Comparison of ENCODE assay signal across 8 mouse cellular contexts in genomic region chr5:8366771-8367613, GRCm38 (mm10). TPM values are rescaled to one million over a fixed set of nuclear protein-coding genes. Genes with fewer than 3 reads are reported as not detected.
A peak's percentile ranks its signal among the peaks of the same experiment; 100 is the strongest.
DNase-seq lines count a peak whose midpoint lies in the region; ATAC-seq and TF ChIP-seq lines count a peak whose summit lies in the region.

No protein-coding gene starts in this region.

- WGBS in heart, embryonic 12.5 days = 2% methylated on average over 25 of the region's 25 CpGs
- WGBS in forebrain, embryonic 15.5 days = under 1% methylated on average over 25 of the region's 25 CpGs
- 2% methylated on average over 24 of the region's 25 CpGs for WGBS in midbrain, postnatal 0 days

- H3K27ac ChIP-seq in heart, embryonic 12.5 days (ENCODE audit: poor library complexity, severe bottlenecking) = no peak overlapping the region
- H3K27ac ChIP-seq in forebrain, embryonic 15.5 days (replicated peaks) = peak overlapping the region; percentile 91
- peak overlapping the region; percentile 86 for H3K27ac ChIP-seq in midbrain, postnatal 0 days (ENCODE audit: low read depth, low read length)

- peak overlapping the region; percentile 65 for H3K4me3 ChIP-seq in heart, embryonic 12.5 days
- peak overlapping the region; percentile 91 for H3K4me3 ChIP-seq in forebrain, embryonic 15.5 days
- H3K4me3 ChIP-seq in midbrain, postnatal 0 days (ENCODE audit: low read depth, low read length) = peak overlapping the region; percentile 89

- no peak for TF ChIP-seq CTCF in midbrain, postnatal 0 days (IDR thresholded peaks at IDR 0.05)

- peaks cover 5% of the 10 kb centered on the region for H3K4me1 ChIP-seq in heart, embryonic 12.5 days (replicated peaks)
- peaks cover 19% of the 10 kb centered on the region for H3K4me1 ChIP-seq in forebrain, embryonic 15.5 days
- 0 out of 2 replicates have a peak, but pooled peaks cover 3% of the 10 kb centered on the region for H3K4me1 ChIP-seq in midbrain, postnatal 0 days (ENCODE audit: insufficient read depth, low read length)

- H3K27me3 ChIP-seq in heart, embryonic 12.5 days (replicated peaks) = peaks cover 12% of the 10 kb centered on the region; the same call in 1 of the 2 replicates
- H3K27me3 ChIP-seq in forebrain, embryonic 15.5 days = no peaks in the 10 kb centered on the region
- no peaks in the 10 kb centered on the region for H3K27me3 ChIP-seq in midbrain, postnatal 0 days (ENCODE audit: insufficient read depth, low read length)

- ATAC-seq in heart, embryonic 12.5 days (ENCODE audit: insufficient number of reproducible peaks, low FRiP score) = no peak
- peak; percentile 43 for ATAC-seq in forebrain, embryonic 15.5 days (replicated peaks)
- ATAC-seq in midbrain, postnatal 0 days (ENCODE audit: low FRiP score) = peak; percentile 47

- DNase-seq in heart, postnatal 14 days = no peak
- DNase-seq in cerebellum, adult 11 months = peak; percentile 52
- DNase-seq in layer of hippocampus, postnatal 25 days (ENCODE audit: extremely low spot score in 1 of 2, low spot score in 1 of 2) = peak; percentile 36 to 44
- DNase-seq in midbrain, postnatal 0 days (ENCODE audit: low spot score) = peak; percentile 53
- DNase-seq in adipocyte (ENCODE audit: low spot score) = no peak
- no peak for DNase-seq in spleen, postnatal 14 days (ENCODE audit: low spot score in 2 of 2)

- no peaks in the 10 kb centered on the region for H3K9me3 ChIP-seq in heart, embryonic 12.5 days (replicated peaks)
- H3K9me3 ChIP-seq in forebrain, embryonic 15.5 days = no peaks in the 10 kb centered on the region
- no peaks in the 10 kb centered on the region for H3K9me3 ChIP-seq in midbrain, postnatal 0 days (ENCODE audit: low read length)

- intact Hi-C loops in heart, postnatal 14 days (cut with DNase I) = loop anchor here (5.0 kb wide), 1 partner anchor 205 kb away; no protein-coding TSS in a partner anchor

- H3K36me3 ChIP-seq in heart, embryonic 12.5 days = no peaks in the 10 kb centered on the region
- H3K36me3 ChIP-seq in forebrain, embryonic 15.5 days = no peaks in the 10 kb centered on the region
- no peaks in the 10 kb centered on the region for H3K36me3 ChIP-seq in midbrain, postnatal 0 days (ENCODE audit: insufficient read depth, low read length)

- H3K9ac ChIP-seq in heart, embryonic 12.5 days = peak overlapping the region; percentile 44; the same call in 1 of the 2 replicates
- H3K9ac ChIP-seq in forebrain, embryonic 15.5 days (replicated peaks) = peak overlapping the region; percentile 92
- peak overlapping the region; percentile 94 for H3K9ac ChIP-seq in midbrain, postnatal 0 days (replicated peaks; ENCODE audit: low read length, poor library complexity, severe bottlenecking)

- H3K4me2 ChIP-seq in heart, embryonic 12.5 days = peak overlapping the region; percentile 85
- peak overlapping the region; percentile 74 for H3K4me2 ChIP-seq in forebrain, embryonic 15.5 days (replicated peaks)
- peak overlapping the region; percentile 73 for H3K4me2 ChIP-seq in midbrain, postnatal 0 days (ENCODE audit: low read depth, low read length, poor library complexity, severe bottlenecking)

RNA-seq across cellular contexts. Expression of gene Adam22, which starts 1.0 kb away (rescaled TPM):
- polyA plus RNA-seq in heart, embryonic 12.5 days (2016; fragmentation: Nextera tagmentation; extraction: Ambion mirVana) = 8.1 and 8.8 TPM in 2 replicates
- total RNA-seq in heart, postnatal 14 days (2021) = 1 to 10 TPM; 4.2 to 4.5 TPM
- polyA plus RNA-seq in forebrain, embryonic 15.5 days (2015; fragmentation: Nextera tagmentation; extraction: Ambion mirVana) = 38.0 and 41.4 TPM in 2 replicates
- total RNA-seq in layer of hippocampus, postnatal 25 days (2021) = 100 to 1,000 TPM; 153 to 154 TPM
- total RNA-seq in midbrain, postnatal 0 days (2014; rRNA removed) = 92.2 and 92.6 TPM in 2 replicates
- polyA plus RNA-seq in midbrain, postnatal 0 days (2015; fragmentation: Nextera tagmentation; extraction: Ambion mirVana) = 41.6 and 47.9 TPM in 2 replicates

RNA-seq across cellular contexts. Expression of gene Dbf4, which starts 55.5 kb away (rescaled TPM):
- polyA plus RNA-seq in heart, embryonic 12.5 days (2016; fragmentation: Nextera tagmentation; extraction: Ambion mirVana) = 36.7 and 39.2 TPM in 2 replicates
- 1 to 10 TPM; 3.0 to 4.3 TPM for total RNA-seq in heart, postnatal 14 days (2021)
- polyA plus RNA-seq in forebrain, embryonic 15.5 days (2015; fragmentation: Nextera tagmentation; extraction: Ambion mirVana) = 24.3 and 26.5 TPM in 2 replicates
- total RNA-seq in layer of hippocampus, postnatal 25 days (2021) = 1 to 10 TPM; 2.3 to 2.5 TPM
- 7.6 and 8.5 TPM in 2 replicates for total RNA-seq in midbrain, postnatal 0 days (2014; rRNA removed)
- polyA plus RNA-seq in midbrain, postnatal 0 days (2015; fragmentation: Nextera tagmentation; extraction: Ambion mirVana) = 5.2 and 5.8 TPM in 2 replicates

RNA-seq across cellular contexts. Expression of gene Slc25a40, which starts 55.7 kb away (rescaled TPM):
- polyA plus RNA-seq in heart, embryonic 12.5 days (2016; fragmentation: Nextera tagmentation; extraction: Ambion mirVana) = 16.0 and 19.1 TPM in 2 replicates
- 1 to 10 TPM; 7.9 to 8.9 TPM for total RNA-seq in heart, postnatal 14 days (2021)
- 7.5 and 8.6 TPM in 2 replicates for polyA plus RNA-seq in forebrain, embryonic 15.5 days (2015; fragmentation: Nextera tagmentation; extraction: Ambion mirVana)
- 10 to 100 TPM; 12.4 to 13.0 TPM for total RNA-seq in layer of hippocampus, postnatal 25 days (2021)
- 10.1 and 20.0 TPM in 2 replicates for total RNA-seq in midbrain, postnatal 0 days (2014; rRNA removed)
- 9.1 and 9.3 TPM in 2 replicates for polyA plus RNA-seq in midbrain, postnatal 0 days (2015; fragmentation: Nextera tagmentation; extraction: Ambion mirVana)

Comparison
In these comparisons a context has a peak if more than half of its experiments do, and no peak if none do; other contexts are left out.
1. H3K9ac ChIP-seq: peak in every context shown above with its lines; median percentile 94 in midbrain, postnatal 0 days; 92 in forebrain, embryonic 15.5 days; 44 in heart, embryonic 12.5 days.
2. DNase-seq: peak in cerebellum, adult 11 months (single experiment), layer of hippocampus, postnatal 25 days (2 of 2) and midbrain, postnatal 0 days (single experiment); none in heart, postnatal 14 days (0 of 2), adipocyte (single experiment) and spleen, postnatal 14 days (0 of 2).
3. RNA of gene Adam22, which starts 1.0 kb away (total RNA-seq): 153 to 154 TPM in layer of hippocampus, postnatal 25 days and 92.2 to 92.6 TPM in midbrain, postnatal 0 days; 4.2 to 4.5 TPM in heart, postnatal 14 days; every median in the first group is over 10 times any median in the second.
4. Peak in every context shown above with its lines, with median percentiles within 50 percentile points of each other: H3K4me2 ChIP-seq and H3K4me3 ChIP-seq.